Mouse (Mus musculus): ENCODE measurements around the gene Rhbdl1. TPM values are rescaled to one million over a fixed set of nuclear protein-coding genes. Genes with fewer than 3 reads are reported as not detected.

Rhbdl1 gene
- polyA plus RNA-seq, 1 experiment from 2014 or later = 1.4 TPM

GRCm38 (mm10) chr17:25863681-25864080, 26.6 kb upstream of the Rhbdl1 start:
- no peak overlapping the region for H3K4me2 ChIP-seq (replicated peaks; ENCODE audit: low read depth, low read length)
- DNase-seq (ENCODE audit: low spot score) (no peak), ATAC-seq (no peak)
- H3K9me3 ChIP-seq (ENCODE audit: low read length) = no peaks in the 10 kb centered on the region
- H3K27ac ChIP-seq (ENCODE audit: low read length) = no peak overlapping the region
- 84% methylated on average over 6 of the region's 6 CpGs for WGBS
- peaks cover 4% of the 10 kb centered on the region; the same call in 1 of the 2 replicates for H3K4me1 ChIP-seq (ENCODE audit: insufficient read depth, low read depth, low read length)
- no peak overlapping the region for H3K9ac ChIP-seq (replicated peaks; ENCODE audit: low read depth)
- no peaks in the 10 kb centered on the region for H3K27me3 ChIP-seq (replicated peaks; ENCODE audit: insufficient read depth, low read length)
- TF ChIP-seq CTCF (IDR thresholded peaks at IDR 0.05) (no peak), EP300 (IDR thresholded peaks at IDR 0.05) (no peak)
- H3K4me3 ChIP-seq (ENCODE audit: low read depth, low read length) = no peak overlapping the region
- H3K36me3 ChIP-seq (ENCODE audit: insufficient read depth, low read length) = no peaks in the 10 kb centered on the region

- no peak for TF ChIP-seq CTCF (IDR thresholded peaks at IDR 0.05)
- no peak for TF ChIP-seq EP300 (IDR thresholded peaks at IDR 0.05)
- no peaks in the 10 kb centered on the region for H3K36me3 ChIP-seq (ENCODE audit: insufficient read depth, low read length)
- H3K27ac ChIP-seq (ENCODE audit: low read length) = peak overlapping the region; percentile 71
- peak overlapping the region; percentile 58 for H3K4me3 ChIP-seq (ENCODE audit: low read depth, low read length)
- H3K4me2 ChIP-seq (replicated peaks; ENCODE audit: low read depth, low read length) = peak overlapping the region; percentile 92
- no peaks in the 10 kb centered on the region for H3K9me3 ChIP-seq (ENCODE audit: low read length)
- 11% methylated on average over 6 of the region's 6 CpGs for WGBS
- H3K27me3 ChIP-seq (replicated peaks; ENCODE audit: insufficient read depth, low read length) = no peaks in the 10 kb centered on the region
- ATAC-seq (no peak; the same call in 1 of the 2 replicates), DNase-seq (ENCODE audit: low spot score) (no peak)
- H3K9ac ChIP-seq (replicated peaks; ENCODE audit: low read depth) = peak overlapping the region; percentile 55
- H3K4me1 ChIP-seq (ENCODE audit: insufficient read depth, low read depth, low read length) = peaks cover 4% of the 10 kb centered on the region; the same call in 1 of the 2 replicates
Observed at GRCm38 (mm10) chr17:25861704-25862612, 24.9 kb upstream of the Rhbdl1 start.

- H3K4me2 ChIP-seq (replicated peaks; ENCODE audit: low read depth, low read length) = peak within 1 kb of the TSS; percentile 92
- H3K4me3 ChIP-seq (ENCODE audit: low read depth, low read length) = peak within 1 kb of the TSS; percentile 58
- H3K36me3 ChIP-seq (ENCODE audit: insufficient read depth, low read length) = no peaks in the 10 kb centered on the region
- no peaks in the 10 kb centered on the region for H3K9me3 ChIP-seq (ENCODE audit: low read length)
- DNase-seq (ENCODE audit: low spot score) (peak; percentile 96), ATAC-seq (peak; percentile 98)
- TF ChIP-seq EP300 (IDR thresholded peaks at IDR 0.05) = no peak
- peak; percentile 58 for TF ChIP-seq CTCF (IDR thresholded peaks at IDR 0.05)
- peak within 1 kb of the TSS; percentile 55 for H3K9ac ChIP-seq (replicated peaks; ENCODE audit: low read depth)
- H3K27ac ChIP-seq (ENCODE audit: low read length) = peak within 1 kb of the TSS; percentile 71
- peaks cover 4% of the 10 kb centered on the region; the same call in 1 of the 2 replicates for H3K4me1 ChIP-seq (ENCODE audit: insufficient read depth, low read depth, low read length)
- no peaks in the 10 kb centered on the region for H3K27me3 ChIP-seq (replicated peaks; ENCODE audit: insufficient read depth, low read length)
- 6% methylated on average over 61 of the region's 65 CpGs for WGBS
Observed at GRCm38 (mm10) chr17:25860832-25861703, 24.0 kb upstream of the Rhbdl1 start, which contains the start of gene Wdr90. Gene Wdr90, minus strand, starts transcription at chr17:25861501.

GRCm38 (mm10) chr17:25860229-25860628, 23.1 kb upstream of the Rhbdl1 start:
- no peak overlapping the region for H3K27ac ChIP-seq (ENCODE audit: low read length)
- H3K36me3 ChIP-seq (ENCODE audit: insufficient read depth, low read length) = no peaks in the 10 kb centered on the region
- no peak overlapping the region for H3K4me3 ChIP-seq (ENCODE audit: low read depth, low read length)
- 90% methylated on average over 6 of the region's 6 CpGs for WGBS
- TF ChIP-seq EP300 (IDR thresholded peaks at IDR 0.05) (no peak), CTCF (IDR thresholded peaks at IDR 0.05) (no peak)
- H3K4me1 ChIP-seq (ENCODE audit: insufficient read depth, low read depth, low read length) = peaks cover 4% of the 10 kb centered on the region; the same call in 1 of the 2 replicates
- DNase-seq (ENCODE audit: low spot score) = no peak
- H3K27me3 ChIP-seq (replicated peaks; ENCODE audit: insufficient read depth, low read length) = no peaks in the 10 kb centered on the region
- H3K9ac ChIP-seq (replicated peaks; ENCODE audit: low read depth) = no peak overlapping the region
- no peak overlapping the region for H3K4me2 ChIP-seq (replicated peaks; ENCODE audit: low read depth, low read length)
- ATAC-seq = no peak
- H3K9me3 ChIP-seq (ENCODE audit: low read length) = no peaks in the 10 kb centered on the region

- ATAC-seq = peak; percentile 99
- WGBS = 3% methylated on average over 18 of the region's 21 CpGs
- H3K36me3 ChIP-seq (ENCODE audit: insufficient read depth, low read length) = peaks cover 13% of the 10 kb centered on the region; the same call in 1 of the 2 replicates
- H3K4me2 ChIP-seq (replicated peaks; ENCODE audit: low read depth, low read length) = peak within 1 kb of the TSS; percentile 89
- H3K27ac ChIP-seq (ENCODE audit: low read length) = peak within 1 kb of the TSS; percentile 81
- H3K9me3 ChIP-seq (ENCODE audit: low read length) = no peaks in the 10 kb centered on the region
- peak within 1 kb of the TSS; percentile 63 for H3K9ac ChIP-seq (replicated peaks; ENCODE audit: low read depth)
- 0 out of 2 replicates have a peak, but pooled peaks cover 4% of the 10 kb centered on the region for H3K4me1 ChIP-seq (ENCODE audit: insufficient read depth, low read depth, low read length)
- peak; percentile 98 for DNase-seq (ENCODE audit: low spot score)
- TF ChIP-seq EP300 (IDR thresholded peaks at IDR 0.05) (no peak), CTCF (IDR thresholded peaks at IDR 0.05) (peak; percentile 81)
- peak within 1 kb of the TSS; percentile 77 for H3K4me3 ChIP-seq (ENCODE audit: low read depth, low read length)
- no peaks in the 10 kb centered on the region for H3K27me3 ChIP-seq (replicated peaks; ENCODE audit: insufficient read depth, low read length)
Observed at GRCm38 (mm10) chr17:25844396-25844901, 7.4 kb upstream of the Rhbdl1 start, which contains the start of gene Rhot2. Gene Rhot2, minus strand, starts transcription at chr17:25844851.

All from lung, postnatal 0 days (tissue).